Mouse (Mus musculus) urinary bladder, postnatal 4 days (tissue): ENCODE results near the gene Trim60.

ENCODE experiments used
- DNase-seq, 2 experiments: peaks; one replicate each; pipeline ENCODE4 v3.0.0; 2021 to 2022; ENCODE audit warnings: low spot score in 2 of 2

The Trim60 gene

DNA sequence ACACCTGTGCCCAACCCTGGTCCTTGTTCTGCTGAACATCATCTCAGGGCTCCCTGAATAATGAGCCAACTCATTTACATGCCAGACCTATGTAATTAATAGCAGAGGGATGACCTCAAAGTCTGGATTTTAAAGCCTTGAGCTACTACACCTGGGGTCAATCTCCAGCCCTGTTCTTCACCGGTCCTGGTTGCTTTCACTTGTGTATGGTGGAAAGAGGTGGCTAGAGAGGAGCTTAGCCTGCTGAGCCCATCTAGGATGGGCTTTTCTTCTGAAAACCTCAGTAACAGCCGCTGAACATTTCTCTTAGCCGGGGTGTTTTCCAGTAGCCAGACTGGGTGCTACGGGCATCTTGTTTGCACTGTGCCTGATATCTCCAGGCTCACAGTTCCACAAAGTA, 30.7 kb downstream of the Trim60 start, which contains the start of gene Trim75:
TSS of gene Trim75 (minus strand) at position 101 of the 400 bp plus-strand sequence.
- DNase-seq = no peak

DNA sequence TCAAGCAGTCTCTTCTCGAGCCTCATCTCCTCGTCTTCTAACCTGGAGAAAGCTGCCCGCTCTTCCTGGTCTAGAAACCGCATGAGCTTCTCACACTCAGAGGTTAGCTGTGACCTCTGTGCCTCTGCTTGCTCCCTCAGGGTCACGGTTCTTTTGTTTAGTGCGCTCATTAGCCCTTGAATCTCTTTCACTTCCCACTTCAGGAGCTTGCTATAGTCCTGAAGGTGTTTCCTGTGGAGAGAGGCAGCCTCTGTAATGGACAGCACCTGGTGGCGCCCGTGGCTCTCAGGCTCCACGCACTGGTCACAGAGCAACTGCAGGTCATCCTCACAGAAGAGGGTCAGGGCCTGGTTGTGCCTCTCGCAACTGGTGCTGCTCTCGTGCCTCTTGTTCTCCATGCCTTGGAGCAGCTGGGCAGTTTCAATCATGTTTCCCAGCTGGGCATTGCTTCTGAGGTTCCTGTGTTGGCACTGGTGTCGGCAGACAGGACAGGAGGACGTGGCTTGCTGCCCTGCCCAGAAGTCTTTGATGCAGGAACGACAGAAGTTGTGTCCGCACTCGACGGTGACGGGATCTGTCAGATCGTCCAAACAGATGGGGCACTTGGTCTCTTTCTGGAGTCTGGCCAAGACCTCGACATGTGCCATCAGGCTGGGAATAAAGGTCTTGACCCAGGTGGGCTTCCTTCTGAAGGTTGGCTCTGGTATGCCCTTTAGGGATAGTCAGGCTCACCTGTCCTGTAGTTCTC, 35.1 kb downstream of the Trim60 start:
- DNase-seq = no peak

DNA sequence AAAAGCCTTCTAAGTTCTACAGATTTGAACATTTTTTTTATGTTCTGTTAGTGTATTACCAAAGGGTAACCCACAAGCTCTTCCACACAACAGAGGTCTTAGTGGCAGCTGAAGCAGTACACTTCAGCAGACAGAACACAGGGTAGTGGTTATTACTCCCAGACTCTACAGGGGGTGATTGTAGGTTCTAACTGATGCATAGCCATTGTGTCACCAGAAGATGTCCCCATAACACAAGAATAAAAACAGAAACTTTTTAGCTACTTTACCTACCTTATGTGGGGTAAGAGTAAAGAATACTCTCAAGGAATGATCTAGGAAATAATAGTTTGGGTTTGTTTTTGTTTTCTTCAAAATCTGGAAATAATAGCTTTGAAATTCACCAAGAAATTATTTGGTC, 55.5 kb downstream of the Trim60 start:
- no peak for DNase-seq

DNA sequence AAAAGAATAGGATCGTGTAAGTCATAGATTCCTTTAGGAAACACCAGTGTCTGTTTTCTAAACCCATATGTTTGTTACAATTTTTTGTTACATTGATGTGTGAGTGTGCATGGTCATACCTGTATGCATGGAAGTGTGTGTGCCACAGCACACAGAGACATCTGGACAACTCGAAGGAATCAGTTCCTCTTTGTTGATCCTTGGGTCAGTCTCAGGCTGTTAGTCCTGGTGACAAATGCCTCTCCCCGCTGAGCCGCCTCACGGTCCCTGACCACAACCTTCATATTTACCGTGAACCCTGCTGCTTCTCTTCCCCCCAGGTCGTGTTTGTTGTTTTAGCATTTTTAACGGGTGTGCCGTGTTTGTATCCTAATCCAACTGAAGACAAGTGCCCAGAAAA, 59.4 kb downstream of the Trim60 start:
- no peak for DNase-seq

- DNase-seq = no peak
Observed at GRCm38 (mm10) chr8:64952101-64952500, 66.3 kb downstream of the Trim60 start.
